Mouse (Mus musculus) CD4-positive, CD25-positive, alpha-beta regulatory T cell, adult 4 months (primary cell): ENCODE data around the gene Hoxa6. TPM values are rescaled to one million over a fixed set of nuclear protein-coding genes. Genes with fewer than 3 reads are reported as not detected.

Experiments
- ATAC-seq: one replicate; pipeline ENCODE4 v1.8.0; 2017
- polyA plus RNA-seq, 2 experiments: library from polyadenylated mRNA; unstranded; fragments of 100-300 nt; shearing (Covaris generic); gene quantifications; one replicate each; pipeline ENCODE4 v1.2.1; 2017

Gene Hoxa6
- polyA plus RNA-seq, 2 experiments from 2014 or later, result not detected

DNA sequence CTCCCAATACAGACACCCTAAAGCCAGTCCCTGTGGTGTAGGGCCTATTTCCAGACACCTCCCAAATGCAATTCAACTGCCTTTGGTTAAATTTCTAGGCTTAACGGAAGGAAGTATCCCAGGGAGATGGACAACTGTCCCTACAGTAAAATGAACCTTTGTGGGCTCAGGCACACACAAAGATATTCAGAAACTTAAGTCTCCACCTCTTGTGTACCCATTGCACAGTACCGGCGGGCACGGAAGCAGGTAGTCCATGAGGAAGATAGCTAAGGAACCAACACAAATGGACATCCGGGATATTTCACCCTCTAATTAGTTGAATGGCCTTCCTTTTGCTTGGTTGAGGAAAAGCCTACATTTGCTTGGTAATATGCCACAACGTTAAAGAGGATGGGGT is 32.1 kb downstream of the Hoxa6 start:
- ATAC-seq, result no peak

DNA sequence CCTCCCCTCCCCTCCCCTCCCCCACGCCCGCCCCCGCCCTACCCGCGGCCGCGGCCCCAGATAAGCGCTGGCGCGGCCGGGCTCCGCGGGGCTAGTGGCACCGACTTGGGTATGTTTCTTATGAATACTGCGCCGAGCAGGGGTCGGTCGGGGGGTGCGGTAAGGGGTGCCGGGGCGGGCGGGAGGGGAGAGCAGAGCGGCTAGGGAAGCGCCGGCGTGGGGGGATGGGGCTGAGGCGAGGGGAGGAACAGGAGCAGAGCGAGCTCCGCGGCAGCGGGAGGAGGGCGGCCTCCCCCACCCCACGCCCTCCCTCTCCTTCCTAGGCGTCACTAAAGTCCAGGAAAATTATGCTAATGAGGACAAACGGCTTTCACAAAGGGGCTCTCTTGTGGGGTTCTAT is 32.7 kb downstream of the Hoxa6 start:
- no peak for ATAC-seq

DNA sequence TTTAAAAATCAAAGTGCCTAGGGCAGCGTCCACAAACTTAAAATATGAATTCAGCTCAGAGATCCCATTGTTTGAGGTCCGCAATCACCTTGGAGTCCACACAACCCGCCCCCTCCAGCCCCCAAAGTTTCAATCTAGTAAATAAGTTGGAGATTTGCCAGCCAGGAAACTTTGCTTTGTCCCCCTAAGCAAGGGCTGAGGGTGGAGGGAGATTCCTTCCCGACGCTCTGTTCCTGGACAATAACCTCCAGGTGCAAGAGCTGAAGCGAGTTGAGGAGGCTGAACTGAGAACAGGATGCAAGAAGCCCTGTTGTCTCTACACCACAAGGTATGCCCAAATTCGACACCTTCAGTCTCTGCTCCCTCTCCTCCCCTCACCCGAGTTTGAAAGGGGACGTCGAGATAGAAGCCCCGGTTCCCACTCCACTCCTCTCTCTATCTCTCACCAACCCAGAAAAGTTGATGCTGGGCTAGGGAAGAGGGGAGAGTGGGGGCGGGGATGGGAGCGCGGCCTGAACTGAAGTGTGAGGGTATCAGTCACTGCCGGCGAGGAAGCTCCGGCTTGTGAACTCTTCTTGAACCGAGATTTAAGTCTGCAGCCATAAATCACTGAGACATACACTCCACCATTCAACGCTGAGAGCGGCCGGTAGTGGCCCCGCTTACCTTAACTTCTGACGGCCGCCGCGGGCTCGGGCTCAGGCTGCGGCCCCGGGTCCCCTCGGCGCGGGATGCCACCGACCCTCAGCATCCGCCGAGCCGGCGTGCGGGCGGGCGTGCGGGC is 33.4 kb downstream of the Hoxa6 start:
- ATAC-seq, result no peak

DNA sequence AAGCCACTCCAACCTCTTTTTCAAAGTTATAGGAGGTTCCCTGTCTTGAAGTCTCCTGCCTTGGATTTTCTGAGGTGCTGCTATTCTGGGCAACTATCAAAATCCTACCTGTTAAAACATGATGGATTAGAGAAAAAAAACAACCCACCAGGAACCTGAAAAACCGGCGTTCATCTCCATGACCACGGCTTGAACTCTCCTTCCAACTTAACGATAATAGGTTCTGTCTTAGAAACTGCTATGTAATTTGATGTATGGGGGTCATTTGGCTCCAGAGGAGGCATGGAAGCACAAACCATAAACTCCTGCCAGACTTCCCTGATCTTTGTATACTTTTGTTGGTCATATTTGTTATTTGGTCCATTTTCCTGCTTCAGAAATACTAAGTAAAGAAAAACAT is 34.9 kb downstream of the Hoxa6 start:
- ATAC-seq, result no peak

DNA sequence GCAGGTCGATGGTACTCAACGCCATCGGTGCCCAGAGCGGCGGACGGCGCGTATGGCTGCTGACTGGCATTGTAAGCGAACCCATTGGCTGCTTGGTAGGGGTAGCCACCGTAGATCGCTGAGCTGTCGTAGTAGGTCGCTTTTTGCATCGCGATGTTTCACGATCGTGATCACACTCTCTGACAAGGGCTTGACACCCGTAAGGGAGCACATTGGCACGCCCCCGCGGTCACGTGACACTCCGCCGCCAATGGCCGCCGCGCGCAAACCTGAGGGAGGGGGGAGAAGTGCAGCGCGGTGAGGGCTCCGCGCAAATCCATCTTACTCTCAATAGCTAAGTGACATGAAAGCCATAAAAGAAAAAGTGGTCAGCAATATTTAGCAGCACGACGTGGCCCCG is 36.0 kb downstream of the Hoxa6 start:
- no peak for ATAC-seq

DNA sequence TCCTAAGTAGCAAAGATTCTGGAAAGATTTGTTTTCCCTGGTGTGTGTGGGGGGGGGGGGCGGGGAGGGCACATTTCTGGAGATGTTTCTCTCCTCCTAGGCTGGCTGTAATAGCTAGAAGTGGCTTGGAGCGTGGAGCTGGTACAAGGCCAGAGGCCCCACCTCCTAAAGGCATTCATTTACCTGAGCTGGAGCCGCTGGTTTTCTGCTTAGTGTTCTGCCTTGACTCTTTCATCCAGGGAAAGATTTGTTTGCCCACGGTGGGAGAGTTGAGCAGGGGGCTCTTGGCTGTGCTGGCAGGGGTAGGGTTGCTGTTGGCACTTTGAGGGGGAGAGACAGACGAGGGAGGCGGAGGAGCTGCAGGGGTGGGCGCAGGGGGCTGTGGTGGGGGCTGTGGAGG is 36.6 kb downstream of the Hoxa6 start:
- ATAC-seq, result no peak

DNA sequence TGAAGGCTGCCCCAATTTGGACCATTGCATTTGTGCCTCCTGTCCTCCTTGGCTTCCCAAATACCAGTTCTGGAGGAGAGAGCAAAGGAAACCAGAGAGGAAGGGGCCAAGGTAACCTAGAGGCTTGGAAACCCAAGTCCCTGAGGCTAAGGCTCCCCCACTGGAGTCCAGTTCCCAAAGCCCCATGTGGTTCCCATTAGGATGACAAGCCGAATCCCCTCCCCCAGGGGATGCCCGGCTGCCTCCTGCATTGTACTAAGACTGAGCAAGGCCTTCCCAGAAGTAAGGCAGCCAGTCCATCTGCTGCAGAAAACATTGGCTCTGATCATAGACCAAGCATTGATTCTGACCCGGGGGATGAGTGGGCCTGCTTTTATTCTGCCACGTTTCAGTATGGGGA is 37.2 kb downstream of the Hoxa6 start:
- no peak for ATAC-seq

DNA sequence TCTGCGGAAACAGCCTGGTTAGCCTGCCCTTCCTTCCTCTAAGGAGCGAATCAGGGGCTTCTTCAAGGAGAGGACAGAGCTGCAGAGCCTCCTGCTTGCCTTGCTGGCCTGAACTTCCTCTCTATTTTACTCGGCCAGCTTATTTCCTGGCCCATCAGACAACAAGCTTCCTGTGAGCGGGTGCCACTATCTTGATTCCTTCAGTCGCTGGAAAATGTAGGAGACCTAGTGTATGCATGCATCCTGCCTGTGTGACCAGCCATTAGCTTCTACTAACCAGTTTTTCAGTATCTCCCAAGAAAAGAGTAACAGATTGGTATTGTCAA is 37.7 kb downstream of the Hoxa6 start:
- no peak for ATAC-seq

DNA sequence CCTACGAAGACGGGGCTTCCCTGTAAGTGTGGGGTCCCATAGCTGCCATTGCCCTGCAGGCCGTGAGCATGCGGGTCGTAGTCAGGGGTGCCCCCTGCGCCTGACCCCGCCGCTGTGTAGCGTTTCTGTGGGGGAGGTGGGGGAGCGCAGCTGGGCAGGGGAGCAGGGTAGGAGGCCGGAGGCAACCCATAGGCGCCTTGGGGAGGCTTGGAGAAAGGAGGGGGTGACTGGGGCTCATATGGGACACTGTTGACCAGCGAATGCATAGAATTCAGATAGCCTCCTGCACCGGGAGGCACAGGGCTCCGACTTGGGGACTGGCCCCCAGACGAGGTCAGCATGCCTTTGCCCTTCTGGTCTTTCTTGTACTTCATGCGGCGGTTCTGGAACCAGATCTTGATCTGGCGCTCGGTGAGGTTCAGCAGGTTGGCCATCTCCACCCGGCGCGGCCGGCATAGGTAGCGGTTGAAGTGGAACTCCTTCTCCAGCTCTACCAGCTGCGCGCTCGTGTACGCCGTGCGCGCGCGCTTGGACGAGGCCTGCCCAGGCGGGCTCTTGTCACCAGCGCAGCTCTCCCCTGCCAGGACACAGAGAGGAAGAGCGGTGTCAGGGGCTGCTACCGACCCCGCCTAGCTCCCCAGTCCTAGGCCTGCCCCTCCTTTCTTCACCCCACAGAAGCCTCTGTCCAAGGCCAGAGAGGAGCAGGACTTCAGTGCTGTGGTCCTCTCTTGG is 38.2 kb downstream of the Hoxa6 start:
- no peak for ATAC-seq

DNA sequence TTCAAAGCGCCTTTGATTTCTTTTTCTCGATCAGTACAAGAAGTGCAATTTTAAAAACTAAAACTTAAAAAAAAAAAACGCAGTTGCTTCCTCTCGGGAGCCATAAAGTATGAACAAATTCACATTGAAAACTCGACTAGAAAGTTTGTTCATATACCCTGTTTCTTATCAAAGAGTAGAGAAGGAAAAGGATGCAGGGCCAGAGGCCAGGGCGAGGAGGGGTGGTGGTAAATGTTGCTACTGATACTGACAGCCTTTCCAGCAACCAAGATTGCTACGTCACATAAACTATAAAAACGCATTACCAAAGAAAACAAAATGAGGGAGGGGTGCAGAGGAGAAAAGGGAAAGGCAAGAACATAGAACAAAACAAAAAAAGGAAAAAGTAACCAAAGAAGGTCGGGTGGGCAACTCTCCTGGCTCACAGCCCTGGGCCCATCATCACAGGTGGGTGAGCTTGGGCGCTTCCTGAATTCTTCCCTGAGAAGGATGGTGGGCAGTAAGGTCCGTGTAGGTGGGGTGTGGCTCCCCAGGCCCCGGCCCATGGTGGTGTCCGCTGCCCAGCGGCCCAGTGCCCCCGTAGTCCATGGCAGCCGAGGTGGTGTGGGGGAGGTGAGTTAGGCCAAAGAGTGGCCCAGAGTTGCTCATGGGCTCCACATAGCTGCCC is 38.9 kb downstream of the Hoxa6 start:
- no peak for ATAC-seq

DNA sequence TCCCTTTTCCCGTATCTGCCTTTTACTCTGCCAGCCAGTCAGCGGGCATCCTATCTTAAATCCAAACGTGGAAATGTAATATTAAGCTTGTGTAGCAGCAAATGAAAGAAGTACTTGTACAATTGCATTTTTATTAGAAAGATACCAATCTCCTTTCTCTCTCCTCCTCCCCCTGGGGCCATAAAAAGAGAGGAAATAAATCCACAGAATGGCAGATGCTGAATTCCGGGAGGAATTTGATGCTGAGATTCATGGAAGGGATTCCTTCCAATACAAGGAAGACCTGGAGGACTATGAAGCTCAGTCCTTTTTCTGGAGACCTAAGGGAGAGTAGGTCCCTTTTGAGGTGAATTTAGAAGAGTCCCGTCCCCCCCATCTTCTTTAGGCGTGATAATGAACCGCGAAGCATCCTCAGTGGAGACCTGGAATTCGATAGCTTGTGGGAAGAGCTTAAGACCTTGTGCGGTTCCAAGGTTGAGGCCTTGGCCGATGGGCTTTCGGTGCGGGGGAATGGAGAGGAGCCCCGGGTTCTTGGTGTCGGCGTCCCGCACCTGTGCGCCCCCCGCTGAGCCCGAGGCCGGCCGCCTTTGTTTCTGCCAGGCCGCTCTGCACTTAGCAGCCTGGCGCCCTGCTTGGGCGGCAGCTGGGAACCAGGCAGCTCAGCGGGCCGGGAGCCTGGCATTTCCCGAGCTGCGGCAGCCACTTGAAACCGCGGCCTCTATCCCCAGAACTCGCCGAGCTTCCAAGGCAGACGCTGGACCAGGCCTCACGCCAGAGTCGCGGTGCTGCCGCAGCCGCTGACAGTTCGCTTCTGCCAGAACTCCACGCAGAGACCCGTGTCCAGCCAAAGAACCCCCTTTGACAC is 40.1 kb downstream of the Hoxa6 start:
- no peak for ATAC-seq

DNA sequence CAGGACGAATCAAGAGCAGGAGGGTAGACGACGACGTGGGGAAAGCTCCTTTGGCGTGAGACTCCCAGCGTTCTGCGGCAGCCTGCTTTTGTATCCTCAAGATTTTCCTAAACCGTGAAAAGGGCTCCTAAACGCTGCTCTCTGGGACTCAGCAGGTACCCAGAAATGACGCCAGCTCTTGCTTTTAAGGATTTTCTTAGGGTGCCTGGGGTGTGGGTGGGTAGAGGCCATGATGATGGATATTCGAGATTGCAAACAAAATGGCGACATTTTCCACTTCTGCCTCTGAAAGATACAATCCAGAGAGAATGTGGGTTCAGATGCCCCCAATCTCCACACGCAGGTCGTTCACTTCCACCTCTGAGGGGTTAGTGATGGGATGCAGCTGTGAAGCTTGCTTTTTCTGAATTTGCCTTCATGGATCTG is 40.8 kb downstream of the Hoxa6 start:
- no peak for ATAC-seq

DNA sequence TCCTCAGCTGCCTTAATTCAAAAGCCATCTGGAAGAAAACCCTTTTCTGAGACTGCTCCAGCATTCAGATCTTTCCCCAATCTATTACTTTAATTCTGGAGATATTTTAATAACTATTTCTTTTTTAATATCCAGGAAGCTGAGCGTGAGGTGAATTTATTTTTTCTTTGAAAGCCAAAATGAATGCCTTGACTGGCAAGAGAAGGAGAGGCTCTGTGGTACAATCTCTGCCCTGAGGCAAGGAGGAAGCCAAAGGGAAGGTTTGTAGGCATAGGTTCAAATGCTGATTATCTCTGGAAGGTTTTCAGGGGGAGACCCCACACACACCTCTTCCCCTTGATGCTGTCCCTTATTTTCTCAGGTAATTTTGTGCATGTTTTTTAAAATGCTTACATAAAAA is 41.3 kb downstream of the Hoxa6 start:
- ATAC-seq, result no peak

DNA sequence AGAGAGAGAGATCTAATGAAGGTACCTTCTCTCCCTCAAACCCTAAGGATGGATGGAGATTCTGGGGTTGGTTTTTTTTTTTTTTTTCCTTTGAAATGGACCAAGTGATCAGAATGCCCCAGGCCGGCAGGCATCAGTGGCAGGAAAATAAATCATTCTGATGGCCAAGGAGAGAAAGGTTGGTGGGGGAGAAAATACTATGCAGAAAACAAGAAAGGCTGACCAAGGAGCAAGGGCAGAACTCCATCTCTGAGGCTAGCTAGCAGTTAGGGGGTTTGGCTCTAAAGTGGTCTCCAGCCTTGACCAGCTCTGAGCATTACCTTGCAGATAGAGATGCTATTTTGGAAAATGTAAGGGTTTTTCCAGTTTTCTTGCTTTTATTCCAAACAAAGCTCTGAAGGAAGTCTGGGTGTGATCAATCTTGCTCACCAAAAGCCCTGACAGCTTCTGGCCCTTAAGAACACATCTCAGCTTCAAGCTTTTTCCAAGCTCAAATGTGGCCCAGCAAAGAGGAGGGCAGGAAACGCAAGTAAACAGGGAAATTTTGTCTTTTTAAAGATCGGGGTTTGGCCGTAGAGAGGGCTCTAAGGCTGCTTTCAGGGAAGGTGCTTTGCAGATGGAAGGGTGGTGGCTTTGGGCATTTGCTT is 42.0 kb downstream of the Hoxa6 start:
- no peak for ATAC-seq

DNA sequence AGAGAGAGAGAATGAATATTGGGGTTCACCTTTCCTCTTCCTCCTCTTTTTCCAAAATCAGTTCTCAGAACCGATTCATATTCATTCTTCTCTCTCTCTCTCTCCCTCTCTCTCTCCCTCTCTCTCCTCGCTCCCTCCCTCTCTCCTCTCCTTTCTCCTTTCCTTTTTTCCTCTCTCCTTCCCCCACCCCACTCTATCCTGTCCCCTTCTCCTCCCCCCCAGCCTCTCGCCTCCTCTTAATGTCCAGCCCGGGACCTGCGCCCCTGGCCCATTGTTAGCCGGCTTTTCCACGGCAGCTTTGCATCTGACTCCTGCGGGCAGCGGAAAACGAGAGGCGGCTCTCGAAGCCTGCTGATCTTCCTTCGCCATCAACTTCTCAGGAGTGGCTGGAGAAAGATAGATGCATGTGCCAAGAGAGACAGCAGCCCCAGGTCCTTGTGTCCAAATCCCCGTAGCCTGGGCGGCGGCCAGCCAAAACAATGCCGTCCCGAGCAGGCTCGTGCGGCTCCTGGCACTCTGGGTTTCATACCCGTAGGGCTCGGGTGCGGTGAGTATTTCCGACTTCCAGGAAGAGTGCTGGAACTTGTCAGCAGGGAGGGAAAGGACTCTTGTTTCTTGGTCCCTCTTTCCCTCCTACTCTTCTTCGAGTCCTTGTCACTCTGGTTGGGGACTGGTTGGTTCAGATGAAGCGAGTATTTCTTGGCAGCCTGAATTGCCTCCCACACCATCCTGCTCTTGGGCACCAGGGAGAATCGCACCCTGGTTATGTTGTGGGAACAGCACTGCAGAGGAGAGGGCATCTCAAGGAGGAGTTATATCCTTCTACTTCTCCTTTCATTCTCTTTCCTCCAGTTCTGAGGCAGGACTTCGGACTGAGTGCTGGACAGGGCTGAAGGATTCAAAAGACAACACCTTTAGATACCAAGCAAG is 42.8 kb downstream of the Hoxa6 start:
- no peak for ATAC-seq

DNA sequence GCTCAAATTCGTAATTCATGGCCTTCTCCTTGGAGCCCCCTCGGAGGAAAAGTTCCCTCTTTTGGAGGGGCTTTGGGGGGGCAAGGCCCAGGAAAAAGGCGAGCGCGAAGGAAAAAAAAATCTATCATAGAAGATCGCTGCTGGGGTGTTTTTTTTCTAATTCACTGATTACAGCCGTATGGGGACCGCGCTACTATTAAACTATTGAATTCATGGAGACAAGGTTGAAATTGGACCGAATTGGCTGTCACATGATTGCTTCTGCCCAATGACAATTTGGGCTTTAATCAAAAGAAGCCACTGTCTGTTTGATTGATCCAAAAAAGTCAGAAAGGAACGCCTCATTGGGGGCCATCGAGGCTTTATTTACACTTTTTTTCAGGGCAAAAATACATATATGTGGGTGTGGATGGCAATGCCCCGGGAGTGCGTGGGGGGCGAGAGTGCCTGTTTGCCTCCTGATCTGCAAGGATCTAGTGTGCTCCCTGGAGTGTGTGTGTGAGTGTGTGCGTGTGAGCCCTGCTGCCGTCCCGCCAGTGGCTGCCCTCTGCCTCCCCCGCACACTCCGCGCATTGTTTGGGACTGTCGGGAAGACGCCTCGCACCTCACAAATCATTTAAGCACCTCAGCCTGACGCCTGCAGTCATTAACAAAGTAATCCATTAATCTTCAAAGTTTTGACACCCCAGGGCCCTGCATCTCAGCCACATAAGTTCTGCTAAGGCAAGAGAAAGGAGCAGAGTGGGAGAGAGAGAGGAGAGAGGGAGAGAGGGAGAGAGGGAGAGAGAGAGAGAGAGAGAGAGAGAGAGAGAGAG is 43.7 kb downstream of the Hoxa6 start, which contains the start of gene Hoxa2:
Hoxa2 (minus strand) TSS at position 206 of the 815 bp plus-strand sequence.
- ATAC-seq, result no peak

DNA sequence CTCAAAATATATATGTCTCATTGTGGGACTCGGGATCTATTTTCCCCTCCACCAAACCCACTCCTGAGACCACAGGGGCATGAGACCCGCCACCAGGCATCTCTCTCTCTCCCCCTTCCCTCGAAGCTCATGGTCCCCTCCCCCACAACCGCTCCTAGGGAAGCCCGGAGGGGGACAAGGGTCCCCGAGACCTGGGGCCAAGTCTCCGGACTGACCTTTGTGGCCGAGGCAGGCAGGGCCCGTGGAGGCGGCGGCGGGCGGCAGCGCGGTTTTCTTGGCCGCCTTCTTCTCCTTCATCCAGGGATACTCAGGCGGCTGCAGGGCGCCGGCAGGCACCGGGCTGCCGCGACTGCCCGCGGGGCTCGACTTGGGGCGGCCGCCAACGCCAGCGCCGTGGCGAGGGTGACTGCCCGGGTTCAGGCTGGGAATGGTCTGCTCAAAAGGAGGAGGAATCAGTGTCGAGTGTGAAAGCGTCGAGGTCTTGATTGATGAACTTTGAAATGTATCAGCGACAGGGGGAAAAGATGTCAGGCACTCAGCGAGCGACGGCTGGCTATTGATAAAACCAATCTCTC is 44.4 kb downstream of the Hoxa6 start:
- ATAC-seq, result no peak

DNA sequence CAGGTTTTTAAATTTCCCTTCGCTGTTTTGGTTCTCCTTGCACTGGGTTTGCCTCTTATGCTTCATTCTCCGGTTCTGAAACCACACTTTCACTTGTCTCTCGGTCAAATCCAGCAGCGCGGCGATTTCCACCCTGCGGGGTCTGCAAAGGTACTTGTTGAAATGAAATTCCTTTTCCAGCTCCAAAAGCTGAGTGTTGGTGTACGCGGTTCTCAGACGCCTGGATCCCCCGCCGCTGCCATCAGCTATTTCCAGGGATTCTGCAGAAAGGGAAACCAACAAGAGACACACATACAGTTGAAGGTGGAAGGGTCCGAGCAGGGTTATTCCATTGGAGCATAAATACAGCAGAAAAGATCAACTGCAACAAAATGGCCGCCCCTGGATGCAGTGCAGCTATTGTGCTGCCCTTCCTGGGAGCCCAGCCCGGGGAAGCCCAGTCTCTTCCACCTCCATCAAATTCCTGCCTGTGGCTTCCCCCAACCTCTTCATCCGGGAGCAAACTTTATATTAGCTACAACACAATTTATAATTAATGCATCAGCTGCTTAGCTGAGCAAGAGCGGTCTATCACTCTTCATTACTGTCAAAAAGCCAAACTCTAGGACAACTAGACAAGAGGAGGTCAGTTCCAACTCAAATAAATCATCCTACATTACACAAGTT is 45.0 kb downstream of the Hoxa6 start:
- ATAC-seq, result no peak
